Mouse (Mus musculus) MEL (cell line): Measurements from ENCODE around the gene Scyl3. TPM values are rescaled to one million over a fixed set of nuclear protein-coding genes. Genes with fewer than 3 reads are reported as not detected.
A peak's percentile ranks its signal among the peaks of the same experiment; 100 is the strongest.

Experiments
- DNase-seq: peaks from one replicate; pipeline ENCODE4 v3.0.0; 2011; ENCODE audit warnings: low read depth, low spot score
- H3K27ac ChIP-seq: 2 replicates; pipeline ENCODE4 v1.5.1; 2012; ENCODE audit warnings: low read depth, mild to moderate bottlenecking, control low read depth, low read length, moderate library complexity; ENCODE audit not compliant: control insufficient read depth
- H3K27me3 ChIP-seq, 2 experiments: fragments of 150-350 bp in 1 of 2; sonication (generic) in 1 of 2; 2 replicates each; pipeline ENCODE4 v1.6.1; 2012; ENCODE audit warnings: low read length in 2 of 2, mild to moderate bottlenecking in 2 of 2, improper control_type of control experiment in 1 of 2, moderate library complexity in 1 of 2; ENCODE audit not compliant: insufficient read depth in 2 of 2, control insufficient read depth in 1 of 2
- H3K36me3 ChIP-seq, 2 experiments: 2 replicates each; pipeline ENCODE4 v1.6.1; 2012 to 2014; ENCODE audit warnings: low read length in 2 of 2, improper control_type of control experiment in 1 of 2, inconsistent platforms in 1 of 2, mild to moderate bottlenecking in 1 of 2; ENCODE audit not compliant: insufficient read depth in 2 of 2, control insufficient read depth in 1 of 2
- H3K4me1 ChIP-seq, 2 experiments: fragments of 150-350 bp in 1 of 2; sonication (generic) in 1 of 2; 2 replicates each; pipeline ENCODE4 v1.6.1; 2012; ENCODE audit warnings: low read length in 2 of 2, improper control_type of control experiment in 1 of 2, mild to moderate bottlenecking in 1 of 2; ENCODE audit not compliant: insufficient read depth in 2 of 2, control insufficient read depth in 1 of 2
- H3K4me3 ChIP-seq, 2 experiments: fragments of 150-350 bp in 1 of 2; sonication (generic) in 1 of 2; 2 replicates each; pipeline ENCODE4 v1.5.1; 2012; ENCODE audit warnings: low read depth in 2 of 2, low read length in 2 of 2, mild to moderate bottlenecking in 2 of 2, moderate library complexity in 2 of 2, control low read depth in 1 of 2, improper control_type of control experiment in 1 of 2; ENCODE audit not compliant: control insufficient read depth in 1 of 2, insufficient read depth in 1 of 2
- H3K79me2 ChIP-seq: 2 replicates; pipeline ENCODE4 v1.6.1; 2012; ENCODE audit warnings: mild to moderate bottlenecking, low read length, moderate library complexity; ENCODE audit not compliant: control insufficient read depth, poor library complexity, insufficient read depth
- H3K9ac ChIP-seq: 2 replicates; pipeline ENCODE4 v1.6.1; 2012; ENCODE audit warnings: low read depth, mild to moderate bottlenecking, control low read depth, low read length, moderate library complexity; ENCODE audit not compliant: control insufficient read depth, poor library complexity, severe bottlenecking
- H3K9me3 ChIP-seq: fragments of 150-350 bp; sonication (generic); replicated peaks from 2 replicates; pipeline ENCODE4 v1.6.1; 2012; ENCODE audit warnings: mild to moderate bottlenecking, low read length, improper control_type of control experiment, moderate library complexity; ENCODE audit not compliant: insufficient read depth
- BHLHE40 ChIP-seq: IDR thresholded peaks from 2 replicates; pipeline ENCODE4 v1.6.1; 2012; ENCODE audit warnings: low read depth, mild to moderate bottlenecking, inconsistent platforms, low read length, improper control_type of control experiment, borderline replicate concordance
- E2F4 ChIP-seq: IDR thresholded peaks from 2 replicates; pipeline ENCODE4 v1.6.1; 2011; ENCODE audit warnings: low read depth, low read length, improper control_type of control experiment, borderline replicate concordance
- EP300 ChIP-seq, 2 experiments: IDR thresholded peaks; 2 replicates each; pipeline ENCODE4 v1.6.1; 2011; ENCODE audit warnings: improper control_type of control experiment in 2 of 2, low read length in 2 of 2, low read depth in 1 of 2, mild to moderate bottlenecking in 1 of 2
- ETS1 ChIP-seq: IDR thresholded peaks from 2 replicates; pipeline ENCODE4 v1.6.1; 2012; ENCODE audit warnings: low read depth, mild to moderate bottlenecking, inconsistent platforms, low read length, improper control_type of control experiment, moderate library complexity
- GATA1 ChIP-seq: IDR thresholded peaks from 2 replicates; pipeline ENCODE4 v1.6.1; 2011; ENCODE audit warnings: low read depth, low read length, improper control_type of control experiment
- MAX ChIP-seq: IDR thresholded peaks from 2 replicates; pipeline ENCODE4 v1.6.1; 2011; ENCODE audit warnings: low read length, improper control_type of control experiment
- NRF1 ChIP-seq: IDR thresholded peaks from 2 replicates; pipeline ENCODE4 v1.6.1; 2014; ENCODE audit warnings: low read depth, mild to moderate bottlenecking, inconsistent platforms, low read length, improper control_type of control experiment, moderate library complexity; ENCODE audit not compliant: poor library complexity, insufficient read depth, severe bottlenecking
- POLR2AphosphoS2 ChIP-seq: IDR thresholded peaks from 2 replicates; pipeline ENCODE4 v1.6.1; 2011; ENCODE audit warnings: low read length, improper control_type of control experiment
- POLR2AphosphoS5 ChIP-seq: IDR thresholded peaks from 2 replicates; pipeline ENCODE4 v1.6.1; 2012; ENCODE audit warnings: low read depth, borderline replicate concordance, mild to moderate bottlenecking, inconsistent platforms, low read length, moderate library complexity, mixed read lengths
- RCOR1 ChIP-seq: IDR thresholded peaks from 2 replicates; pipeline ENCODE4 v1.6.1; 2012; ENCODE audit warnings: low read depth, mild to moderate bottlenecking, inconsistent platforms, low read length, improper control_type of control experiment
- SIN3A ChIP-seq: IDR thresholded peaks from 2 replicates; pipeline ENCODE4 v1.6.1; 2012; ENCODE audit warnings: low read length, improper control_type of control experiment, inconsistent platforms
- USF2 ChIP-seq, 2 experiments: IDR thresholded peaks; 2 replicates each; pipeline ENCODE4 v1.6.1; 2011 to 2012; ENCODE audit warnings: improper control_type of control experiment in 2 of 2, low read length in 2 of 2, borderline replicate concordance in 1 of 2, inconsistent platforms in 1 of 2, low read depth in 1 of 2, mild to moderate bottlenecking in 1 of 2; ENCODE audit not compliant: insufficient read depth in 1 of 2
- ZKSCAN1 ChIP-seq: IDR thresholded peaks from 2 replicates; pipeline ENCODE4 v1.6.1; 2012; ENCODE audit warnings: low read depth, mild to moderate bottlenecking, inconsistent platforms, low read length, improper control_type of control experiment, moderate library complexity
- ZMIZ1 ChIP-seq: IDR thresholded peaks from 2 replicates; pipeline ENCODE4 v1.6.1; 2012; ENCODE audit warnings: low read depth, mild to moderate bottlenecking, inconsistent platforms, low read length, improper control_type of control experiment, moderate library complexity
- polyA plus RNA-seq, 2 experiments: library from polyadenylated mRNA; stranded (reverse) in 1 of 2; unstranded in 1 of 2; fragments of >175 nt in 1 of 2; fragments of >200 nt in 1 of 2; gene quantifications; 2 replicates each; pipeline versions ENCODE4 v1.2.1 to v1.2.4; 2012; ENCODE audit warnings: low replicate concordance in 2 of 2, low read depth in 1 of 2; ENCODE audit not compliant: insufficient read length in 2 of 2, insufficient read depth in 1 of 2, missing spikeins in 1 of 2
- total RNA-seq: library from RNA; depleted of rRNA; stranded (reverse); fragments of 300-350 nt; gene quantifications from 2 replicates; pipeline ENCODE4 v1.2.3, GENCODE M21; 2012

The Scyl3 gene
- total and polyA plus RNA-seq, 3 experiments = 12.2 to 55.7 (median 21.2) TPM

- Histone ChIP-seq H3K9me3 (no peaks in the 10 kb centered on the region), H3K4me1 (no peaks in the 10 kb centered on the region), H3K9ac (no peak overlapping the region), H3K27me3 (no peaks in the 10 kb centered on the region), H3K27ac (no peak overlapping the region), H3K79me2 (no peaks in the 10 kb centered on the region), H3K4me3 (no peak overlapping the region), H3K36me3 (peaks cover 0 to 3% of the 10 kb centered on the region in 2 experiments; a peak in 1 of 4 replicates)
- peak; percentile 14 for DNase-seq
- TF ChIP-seq EP300 (IDR thresholded peaks at IDR 0.05; ENCODE audit: low read depth in 1 of 2, low read length in 2 of 2) (no peak), E2F4 (no peak), RCOR1 (no peak), POLR2AphosphoS2 (no peak), USF2 (IDR thresholded peaks at IDR 0.05; ENCODE audit: borderline replicate concordance in 1 of 2, insufficient read depth in 1 of 2, low read depth in 1 of 2, low read length in 2 of 2) (no peak), BHLHE40 (no peak), MAX (no peak), SIN3A (no peak)
These were observed 30.6 kb upstream of the Scyl3 start for GRCm38 (mm10) chr1:163898291-163898764.

- Histone ChIP-seq H3K9me3 (no peaks in the 10 kb centered on the region), H3K79me2 (no peaks in the 10 kb centered on the region), H3K27ac (no peak overlapping the region), H3K36me3 (peaks cover 0 to 3% of the 10 kb centered on the region in 2 experiments; a peak in 1 of 4 replicates), H3K4me1 (no peaks in the 10 kb centered on the region), H3K9ac (no peak overlapping the region), H3K27me3 (no peaks in the 10 kb centered on the region)
- DNase-seq = no peak
- no peak for TF ChIP-seq ETS1
- TF ChIP-seq GATA1 = no peak
- no peak for TF ChIP-seq NRF1
- TF ChIP-seq POLR2AphosphoS5 = no peak
- no peak for TF ChIP-seq ZMIZ1
- TF ChIP-seq, all 39 proteins: peak for 0
- no peak overlapping the region for H3K4me3 ChIP-seq
These were observed 29.3 kb upstream of the Scyl3 start for GRCm38 (mm10) chr1:163899575-163899974.

GRCm38 (mm10) chr1:163900168-163900567, 28.7 kb upstream of the Scyl3 start:
- DNase-seq = peak; percentile 8
- H3K27me3 ChIP-seq = no peaks in the 10 kb centered on the region
- no peaks in the 10 kb centered on the region for H3K4me1 ChIP-seq
- no peak overlapping the region for H3K4me3 ChIP-seq
- peaks cover 0 to 3% of the 10 kb centered on the region in 2 experiments; a peak in 1 of 4 replicates for H3K36me3 ChIP-seq
- no peak overlapping the region for H3K9ac ChIP-seq
- no peaks in the 10 kb centered on the region for H3K79me2 ChIP-seq
- TF ChIP-seq ZKSCAN1 (no peak), E2F4 (no peak)
- H3K27ac ChIP-seq = no peak overlapping the region
- no peaks in the 10 kb centered on the region for H3K9me3 ChIP-seq
